Mouse (Mus musculus): ENCODE results near the gene Prpf8.
A peak's percentile ranks its signal among the peaks of the same experiment; 100 is the strongest.

Prpf8 gene

GRCm38 (mm10) chr11:75460103-75460843 is 26.3 kb upstream of the Prpf8 start:
- peak; percentile 98 for DNase-seq

- DNase-seq = peak; percentile 100
Observed at GRCm38 (mm10) chr11:75460844-75461742, 25.5 kb upstream of the Prpf8 start, which contains the start of gene Tlcd2. Tlcd2 (plus strand) TSS chr11:75461715.

GRCm38 (mm10) chr11:75461743-75462252 is 24.8 kb upstream of the Prpf8 start:
- DNase-seq = no peak

DNA sequence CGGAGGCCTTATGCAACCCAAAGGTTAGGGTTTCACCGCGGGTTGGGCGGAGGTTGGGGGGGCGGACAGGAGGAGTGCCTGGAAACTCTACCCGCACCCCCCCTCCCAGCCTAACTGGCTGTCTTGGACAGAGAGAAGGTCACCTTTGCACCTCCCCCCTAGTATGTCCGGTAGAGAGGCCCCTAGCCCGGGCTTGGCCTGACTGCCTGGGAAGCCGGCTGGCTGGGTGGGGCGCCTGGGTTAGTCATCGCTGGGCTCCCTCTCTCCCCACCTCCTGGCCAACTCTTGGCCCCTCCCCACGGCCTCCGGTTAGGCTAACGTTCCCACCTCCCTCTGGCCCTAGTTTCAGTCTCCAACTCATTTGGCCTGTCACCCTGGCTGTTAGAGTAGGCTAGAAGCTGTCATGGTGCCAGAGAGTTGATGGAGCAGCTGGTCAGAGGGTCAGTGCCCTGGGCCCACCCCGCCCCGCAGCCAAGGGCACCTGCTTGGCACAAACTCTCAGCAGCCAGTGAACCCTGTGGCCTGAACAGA is 24.3 kb upstream of the Prpf8 start:
- DNase-seq = peak; percentile 98

DNA sequence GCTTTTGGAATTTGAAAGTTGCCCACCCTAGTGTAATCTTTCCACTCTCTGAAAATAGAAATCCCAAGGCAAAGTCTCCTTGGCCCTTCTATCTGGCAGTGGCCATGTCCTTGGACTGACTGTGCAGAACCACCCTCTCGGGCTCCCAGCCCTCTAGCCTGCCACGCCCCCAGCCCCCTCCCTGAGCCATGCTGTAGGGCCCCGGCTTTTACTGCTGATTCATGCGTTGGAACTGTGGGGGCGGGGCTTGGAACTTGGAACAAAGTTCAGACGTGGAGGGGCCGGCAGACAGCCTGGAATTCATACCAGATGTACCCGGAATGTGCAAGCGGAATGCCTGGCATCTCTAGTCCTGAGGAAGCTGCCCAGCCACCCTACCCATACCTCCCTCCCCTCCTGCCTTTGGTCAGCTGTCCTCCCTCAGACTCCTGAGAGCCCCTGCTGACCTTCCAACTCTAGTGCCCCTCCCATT is 23.7 kb upstream of the Prpf8 start:
- peak; percentile 98 for DNase-seq

DNA sequence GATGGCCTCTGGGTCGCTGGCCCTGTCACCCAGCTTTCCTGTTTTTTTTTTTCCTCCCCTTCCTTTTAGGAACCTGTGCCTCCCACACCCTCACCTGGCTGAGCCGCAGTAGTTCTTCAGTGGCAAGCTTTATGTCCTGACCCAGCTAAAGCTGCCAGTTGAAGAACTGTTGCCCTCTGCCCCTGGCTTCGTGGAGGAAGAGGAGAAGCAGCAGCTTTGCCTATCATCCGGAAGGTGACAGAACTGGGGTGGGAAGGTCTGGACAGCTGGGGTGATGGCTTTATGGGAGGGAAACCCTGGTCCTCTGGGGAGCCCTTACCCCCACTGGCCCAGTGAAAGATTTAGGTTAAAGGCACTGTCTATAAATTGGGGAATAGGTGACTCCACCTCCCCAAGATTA is 23.0 kb upstream of the Prpf8 start:
- peak; percentile 37 for DNase-seq

DNA sequence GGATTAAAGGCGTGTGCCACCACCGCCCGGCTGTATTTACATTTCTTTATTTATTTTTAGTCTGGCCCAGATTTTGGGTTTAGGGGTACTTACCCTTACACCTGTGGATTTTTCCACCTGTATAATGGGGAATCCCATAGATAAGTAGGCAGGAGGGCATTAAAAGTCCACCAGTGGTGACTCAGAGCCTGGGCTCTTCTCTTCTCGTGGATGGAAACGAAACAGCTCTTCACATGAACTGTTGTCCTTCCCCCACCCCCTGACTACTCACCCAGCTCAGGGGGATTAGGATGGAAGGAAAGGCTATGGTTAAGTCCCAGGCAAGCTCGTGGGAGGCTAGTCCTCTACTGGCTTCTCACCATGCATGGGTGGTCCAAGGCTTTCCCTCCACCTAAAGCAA is 22.2 kb upstream of the Prpf8 start:
- DNase-seq = no peak

DNA sequence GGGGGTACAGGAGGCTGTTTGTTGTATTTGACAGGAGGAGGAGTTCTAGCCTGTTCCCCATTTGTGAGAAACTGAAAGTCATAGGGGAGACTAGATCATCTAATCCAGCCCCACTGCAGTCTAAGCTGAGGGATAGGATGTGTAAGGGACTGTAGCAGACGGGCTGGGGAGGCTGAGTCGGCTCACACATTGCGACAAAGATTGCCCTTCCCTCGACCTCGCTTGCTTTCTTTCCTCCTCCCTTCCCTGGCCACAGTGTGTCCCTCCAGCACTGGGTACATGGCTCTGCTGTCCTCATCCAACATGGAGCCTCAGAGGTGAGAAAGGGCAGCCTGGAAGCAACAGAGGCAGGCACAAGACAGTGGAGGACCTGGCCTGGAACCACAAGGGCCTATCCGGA is 21.6 kb upstream of the Prpf8 start:
- no peak for DNase-seq

DNA sequence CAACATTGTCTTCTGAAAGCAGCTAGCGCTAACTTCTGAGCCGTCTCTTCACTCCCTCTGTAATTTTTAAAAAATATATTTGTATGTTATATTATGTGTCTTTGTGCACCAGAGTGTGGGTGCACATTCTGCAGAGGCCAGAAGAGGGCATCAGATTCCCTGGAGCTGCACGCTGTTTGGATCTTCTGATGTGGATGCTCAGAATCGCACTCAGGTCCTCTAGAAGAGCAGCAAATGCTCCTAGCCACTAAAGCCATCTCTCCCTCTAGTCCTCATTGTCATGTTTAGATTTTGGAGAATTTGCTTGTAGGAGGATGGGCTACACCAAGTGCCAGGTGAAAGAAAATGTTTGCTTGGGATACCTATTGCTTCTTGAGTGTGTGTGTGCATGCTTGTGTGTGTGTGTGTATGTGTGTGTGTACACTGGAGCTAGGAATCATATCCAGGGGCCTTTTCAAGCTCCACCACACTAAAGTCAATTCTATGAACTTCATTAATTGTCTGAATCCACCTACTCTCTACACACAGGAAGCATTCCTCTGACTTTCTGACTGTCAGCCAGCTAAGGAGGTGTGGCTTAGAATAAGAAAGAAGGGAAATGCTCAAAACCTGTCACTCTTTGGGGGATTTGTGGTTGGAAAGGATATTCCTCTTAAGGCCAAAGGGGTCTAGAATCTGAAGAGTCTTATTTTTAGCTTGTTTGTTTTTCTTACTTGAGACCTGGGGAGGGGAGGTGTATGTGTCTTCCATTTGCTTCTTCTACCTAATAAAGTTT is 19.7 kb upstream of the Prpf8 start:
- DNase-seq = peak; percentile 32

GRCm38 (mm10) chr11:75467512-75468215 is 19.0 kb upstream of the Prpf8 start:
- DNase-seq = peak; percentile 76

- DNase-seq = peak; percentile 53
Observed at GRCm38 (mm10) chr11:75468410-75468809, 18.2 kb upstream of the Prpf8 start.

DNA sequence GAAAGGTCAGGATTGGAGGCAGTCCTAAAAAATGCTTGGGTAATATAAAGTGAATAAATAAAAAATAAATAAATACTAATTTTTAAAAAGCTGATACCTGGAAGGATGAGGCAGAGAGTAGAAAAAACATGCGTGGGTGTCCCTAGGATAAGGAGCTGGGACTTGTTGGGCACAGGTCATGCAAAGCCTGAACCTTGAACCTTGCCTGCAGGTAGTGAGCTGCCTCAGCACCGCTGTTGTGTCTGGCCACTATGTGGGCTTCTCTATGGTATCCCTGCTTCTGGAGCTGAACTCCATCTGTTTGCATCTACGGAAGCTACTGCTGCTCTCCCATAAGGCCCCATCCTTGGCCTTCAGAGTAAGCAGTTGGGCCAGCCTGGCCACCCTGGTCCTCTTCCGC is 17.4 kb upstream of the Prpf8 start:
- DNase-seq = peak; percentile 38

GRCm38 (mm10) chr11:75470675-75471074 is 15.9 kb upstream of the Prpf8 start:
- DNase-seq = no peak

GRCm38 (mm10) chr11:75472469-75473081 is 14.0 kb upstream of the Prpf8 start:
- no peak for DNase-seq

- DNase-seq = no peak
Observed at GRCm38 (mm10) chr11:75473376-75473775, 13.2 kb upstream of the Prpf8 start.

DNA sequence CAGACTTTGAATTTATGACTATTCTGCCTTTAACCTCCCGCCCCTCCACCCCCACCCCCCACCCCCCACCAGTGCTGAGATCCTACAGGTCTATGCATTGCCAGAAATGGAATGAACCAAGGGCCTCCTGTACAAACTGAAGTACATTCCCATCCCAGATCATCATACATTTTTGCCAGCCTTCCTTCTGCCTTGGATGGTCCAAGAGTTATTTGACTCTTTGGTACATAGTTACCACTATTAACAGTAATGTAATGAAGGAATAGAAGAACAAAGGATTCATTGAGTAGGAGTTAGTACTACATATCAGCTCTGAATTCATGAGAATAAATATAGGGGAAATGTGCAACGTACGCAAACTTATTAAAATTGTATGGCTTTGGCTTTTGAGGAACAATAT is 424 bp upstream of the Prpf8 start:
- no peak for DNase-seq

GRCm38 (mm10) chr11:75487496-75487895 is 880 bp downstream of the Prpf8 start:
- peak; percentile 20 for DNase-seq

DNA sequence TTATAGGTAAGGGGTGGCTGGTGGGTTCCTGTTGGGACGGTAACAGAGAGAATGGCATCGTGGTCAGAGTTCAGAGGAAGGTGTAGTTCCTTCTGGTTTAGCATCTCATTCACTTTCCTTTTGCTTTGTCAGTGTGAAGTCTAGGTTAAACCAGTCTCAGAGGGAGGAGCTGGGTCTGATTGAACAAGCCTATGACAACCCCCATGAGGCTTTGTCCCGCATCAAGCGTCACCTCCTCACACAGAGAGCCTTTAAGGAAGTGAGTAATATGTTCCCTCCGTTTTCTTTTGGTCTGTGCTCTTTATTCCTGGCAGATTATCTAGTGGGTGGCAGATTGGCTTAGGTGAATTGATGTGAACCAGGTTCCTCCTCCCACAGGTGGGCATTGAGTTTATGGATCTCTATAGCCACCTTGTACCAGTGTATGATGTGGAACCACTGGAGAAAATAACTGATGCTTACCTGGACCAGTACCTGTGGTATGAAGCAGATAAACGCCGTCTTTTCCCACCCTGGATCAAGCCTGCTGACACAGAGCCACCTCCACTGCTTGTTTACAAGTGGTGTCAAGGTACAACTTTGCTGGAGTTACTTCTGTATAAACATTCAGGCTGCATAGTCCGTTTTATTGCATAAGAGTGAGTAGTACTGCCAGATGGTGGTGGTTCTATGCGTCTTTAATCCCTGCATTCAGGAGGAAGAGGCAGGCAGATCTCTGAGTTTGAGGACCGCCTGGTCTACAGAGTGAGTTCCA is 7.9 kb downstream of the Prpf8 start:
- DNase-seq = no peak

- no peak for DNase-seq
Observed at GRCm38 (mm10) chr11:75498126-75498525, 11.5 kb downstream of the Prpf8 start.

- no peak for DNase-seq
Observed at GRCm38 (mm10) chr11:75508162-75508561, 21.5 kb downstream of the Prpf8 start.

DNA sequence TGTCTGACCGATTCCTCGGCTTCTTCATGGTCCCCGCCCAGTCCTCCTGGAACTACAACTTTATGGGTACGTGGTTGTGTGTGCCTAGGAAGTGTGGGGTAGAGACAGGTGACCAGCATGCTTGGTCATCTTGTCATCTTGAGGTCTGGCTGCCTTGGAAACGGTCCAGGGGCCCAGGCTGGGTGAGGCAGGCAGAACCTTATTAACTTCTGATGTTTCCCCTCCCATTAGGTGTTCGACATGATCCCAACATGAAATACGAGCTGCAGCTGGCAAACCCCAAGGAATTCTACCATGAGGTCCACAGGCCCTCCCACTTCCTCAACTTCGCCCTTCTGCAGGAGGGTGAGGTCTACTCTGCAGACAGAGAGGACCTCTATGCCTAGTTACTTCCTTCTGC is 22.3 kb downstream of the Prpf8 start:
- DNase-seq = peak; percentile 43

Measured in kidney, adult 9 months (tissue).